Mouse (Mus musculus): ENCODE data around the gene Pla2r1.

- TF ChIP-seq EP300 (optimal IDR thresholded peaks at IDR 0.05) (no peak), CTCF (IDR thresholded peaks at IDR 0.05; ENCODE audit: low read depth) (no peak)
These were observed 185.2 kb downstream of the Pla2r1 start for GRCm38 (mm10) chr2:60367871-60368270.

All from stomach, postnatal 0 days (tissue).